Mouse (Mus musculus) olfactory bulb, adult 2 months (tissue): ENCODE measurements around the gene Arid3a.
A peak's percentile ranks its signal among the peaks of the same experiment; 100 is the strongest.

Source experiments
- CTCF ChIP-seq: fragments of 200-500 bp; IDR thresholded peaks from 2 replicates; pipeline ENCODE4 v1.5.1; 2012; ENCODE audit warnings: low read depth, mild to moderate bottlenecking, low read length, moderate library complexity; ENCODE audit not compliant: insufficient read depth
- POLR2A ChIP-seq: fragments of 200-500 bp; IDR thresholded peaks from 2 replicates; pipeline ENCODE4 v1.6.1; 2012; ENCODE audit warnings: mild to moderate bottlenecking, low read depth, low read length, moderate library complexity; ENCODE audit not compliant: insufficient read depth

DNA sequence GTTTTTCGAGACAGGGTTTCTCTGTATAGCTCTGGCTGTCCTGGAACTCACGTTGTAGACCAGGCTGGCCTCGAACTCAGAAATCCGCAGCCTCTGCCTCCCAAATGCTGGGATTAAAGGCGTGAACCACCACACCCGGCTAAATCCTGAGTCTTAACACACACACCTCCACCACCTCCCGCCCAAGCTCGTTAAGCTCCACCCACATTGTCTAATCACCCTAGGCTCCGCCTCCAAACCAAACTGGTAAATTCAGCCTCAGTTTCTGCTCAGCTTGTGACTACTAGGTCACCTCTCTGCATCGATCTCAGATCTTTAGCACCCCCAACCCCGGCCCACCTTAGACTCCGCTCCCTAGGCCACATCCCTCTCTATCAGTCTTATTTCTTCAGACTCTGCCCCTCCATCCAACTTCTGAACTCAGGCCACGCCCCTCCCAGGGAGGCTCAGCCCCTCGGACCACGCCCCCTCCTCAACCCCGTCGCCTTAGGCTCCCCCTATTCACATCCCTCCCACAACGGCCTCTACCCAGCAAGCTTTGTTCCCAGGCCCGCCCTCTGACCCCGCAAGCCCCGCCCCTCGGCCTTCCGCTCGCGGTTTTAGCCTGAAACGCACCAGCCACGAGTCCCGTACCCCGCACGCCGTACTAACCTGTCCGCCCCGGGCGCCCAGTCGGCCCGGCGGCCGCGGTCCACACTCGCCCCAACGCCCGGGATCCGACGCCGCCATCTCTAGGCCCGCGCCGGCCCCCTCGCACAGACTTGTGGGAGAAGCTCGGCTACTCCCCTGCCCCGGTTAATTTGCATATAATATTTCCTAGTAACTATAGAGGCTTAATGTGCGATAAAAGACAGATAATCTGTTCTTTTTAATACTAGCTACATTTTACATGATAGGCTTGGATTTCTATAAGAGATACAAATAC is 18.4 kb upstream of the Arid3a start, which contains the start of gene Med16:
- TF ChIP-seq CTCF: no peak
- TF ChIP-seq POLR2A: peak; percentile 70
